Mouse (Mus musculus) olfactory bulb, adult 2 months (tissue): ENCODE results near the gene Fnip1. TPM values are rescaled to one million over a fixed set of nuclear protein-coding genes. Genes with fewer than 3 reads are reported as not detected.
A peak's percentile ranks its signal among the peaks of the same experiment; 100 is the strongest.
"Not testable (repeated sequence)": the region's sequence is repeated elsewhere in the genome, so short reads cannot be mapped to it uniquely, and the experiment has no call there.

Source experiments
- H3K27ac ChIP-seq: fragments of 200-500 bp; 2 replicates; pipeline ENCODE4 v1.5.1; 2012; ENCODE audit warnings: low read depth, low read length; ENCODE audit not compliant: insufficient read depth
- H3K4me1 ChIP-seq: fragments of 200-500 bp; 2 replicates; pipeline ENCODE4 v1.6.1; 2012; ENCODE audit warnings: low read length; ENCODE audit not compliant: control insufficient read depth, insufficient read depth
- H3K4me3 ChIP-seq: fragments of 200-500 bp; 2 replicates; pipeline ENCODE4 v1.5.1; 2012; ENCODE audit warnings: mild to moderate bottlenecking, low read depth, low read length, moderate library complexity; ENCODE audit not compliant: insufficient read depth
- CTCF ChIP-seq: fragments of 200-500 bp; IDR thresholded peaks from 2 replicates; pipeline ENCODE4 v1.5.1; 2012; ENCODE audit warnings: low read depth, mild to moderate bottlenecking, low read length, moderate library complexity; ENCODE audit not compliant: insufficient read depth
- POLR2A ChIP-seq: fragments of 200-500 bp; IDR thresholded peaks from 2 replicates; pipeline ENCODE4 v1.6.1; 2012; ENCODE audit warnings: mild to moderate bottlenecking, low read depth, low read length, moderate library complexity; ENCODE audit not compliant: insufficient read depth
- WGBS: fragments of 180-500 bp; shearing (Covaris S2); methylation state at CpG from one replicate; pipeline ENCODE4 v1.1.7; 2018; 5-methylcytosine and 5-hydroxymethylcytosine counted together
- polyA plus RNA-seq: library from polyadenylated mRNA; stranded (reverse); fragments of >200 nt; gene quantifications from 2 replicates; pipeline ENCODE4 v1.2.4, GENCODE M21; 2012; ENCODE audit warnings: low replicate concordance; ENCODE audit not compliant: missing spikeins, insufficient read depth, insufficient read length

The Fnip1 gene
- polyA plus RNA-seq, 1 experiment, result not detected

GRCm38 (mm10) chr11:54439691-54440029 is 1.7 kb downstream of the Fnip1 start:
- 24% methylated on average over 3 of the region's 3 CpGs for WGBS
- Histone ChIP-seq H3K4me3 (no peak overlapping the region), H3K4me1 (0 out of 2 replicates have a peak, but pooled peaks cover 6% of the 10 kb centered on the region), H3K27ac (no peak overlapping the region)
- no peak for TF ChIP-seq CTCF
- TF ChIP-seq POLR2A, result no peak

GRCm38 (mm10) chr11:54450757-54451156 is 12.8 kb downstream of the Fnip1 start:
- H3K27ac ChIP-seq, H3K4me3 ChIP-seq: not testable (repeated sequence)
- 90% methylated on average over 3 of the region's 3 CpGs for WGBS

GRCm38 (mm10) chr11:54454516-54454915 is 16.5 kb downstream of the Fnip1 start:
- Histone ChIP-seq H3K4me1 (no peaks in the 10 kb centered on the region), H3K27ac (no peak overlapping the region), H3K4me3 (no peak overlapping the region)
- TF ChIP-seq CTCF, result no peak
- 96% methylated on average over 1 of the region's 1 CpGs for WGBS

More at GRCm38 (mm10) chr11:54450757-54451156, 12.8 kb downstream of the Fnip1 start:
- H3K4me1 ChIP-seq, result not testable (repeated sequence)

- Histone ChIP-seq H3K4me3 (no peak overlapping the region), H3K4me1 (no peaks in the 10 kb centered on the region), H3K27ac (no peak overlapping the region)
- 88% methylated on average over 2 of the region's 2 CpGs for WGBS
- TF ChIP-seq POLR2A (no peak), CTCF (no peak)
Observed at GRCm38 (mm10) chr11:54456875-54457274, 18.9 kb downstream of the Fnip1 start.

GRCm38 (mm10) chr11:54458168-54458567 is 20.2 kb downstream of the Fnip1 start:
- 90% methylated on average over 1 of the region's 1 CpGs for WGBS
- Histone ChIP-seq H3K27ac (no peak overlapping the region), H3K4me3 (no peak overlapping the region), H3K4me1 (no peaks in the 10 kb centered on the region)
- no peak for TF ChIP-seq CTCF
- TF ChIP-seq POLR2A, result no peak

- Histone ChIP-seq H3K4me1 (no peaks in the 10 kb centered on the region), H3K4me3 (no peak overlapping the region), H3K27ac (peak overlapping the region; percentile 0; the same call in 1 of the 2 replicates)
- WGBS, result 28% methylated on average over 3 of the region's 3 CpGs
- no peak for TF ChIP-seq CTCF
- no peak for TF ChIP-seq POLR2A
Observed at GRCm38 (mm10) chr11:54464557-54465244, 26.7 kb downstream of the Fnip1 start.

- WGBS, result 93% methylated on average over 4 of the region's 4 CpGs
- Histone ChIP-seq H3K27ac (no peak overlapping the region), H3K4me3 (no peak overlapping the region), H3K4me1 (no peaks in the 10 kb centered on the region)
- TF ChIP-seq CTCF (no peak), POLR2A (no peak)
Observed at GRCm38 (mm10) chr11:54472231-54472630, 34.2 kb downstream of the Fnip1 start.

GRCm38 (mm10) chr11:54478414-54478813 is 40.4 kb downstream of the Fnip1 start:
- no peak for TF ChIP-seq CTCF
- no peak for TF ChIP-seq POLR2A
- no peak overlapping the region for H3K27ac ChIP-seq
- H3K4me1 ChIP-seq, result no peaks in the 10 kb centered on the region
- no peak overlapping the region for H3K4me3 ChIP-seq
- 91% methylated on average over 1 of the region's 1 CpGs for WGBS

GRCm38 (mm10) chr11:54486041-54486440 is 48.0 kb downstream of the Fnip1 start:
- WGBS, result 90% methylated on average over 3 of the region's 3 CpGs
- H3K4me3 ChIP-seq, result no peak overlapping the region
- TF ChIP-seq CTCF (no peak), POLR2A (no peak)
- H3K4me1 ChIP-seq, result no peaks in the 10 kb centered on the region
- no peak overlapping the region for H3K27ac ChIP-seq
